Mouse (Mus musculus) hindbrain, embryonic 13.5 days (tissue): ENCODE measurements around the gene Tysnd1. TPM values are rescaled to one million over a fixed set of nuclear protein-coding genes. Genes with fewer than 3 reads are reported as not detected.

ENCODE experiments used
- ATAC-seq: fragments of 200-750 bp; cut with Nextera tagmentation; 2 replicates; pipeline ENCODE4 v1.8.0; 2017; ENCODE audit warnings: moderate TSS enrichment; ENCODE audit not compliant: low FRiP score
- H3K27ac ChIP-seq: fragments of 300-500 bp; sonication (generic); 2 replicates; pipeline ENCODE4 v1.5.1; 2015; ENCODE audit warnings: inconsistent platforms, mild to moderate bottlenecking, moderate library complexity
- H3K27me3 ChIP-seq: fragments of 300-500 bp; sonication (generic); 2 replicates; pipeline ENCODE4 v1.6.1; 2015; ENCODE audit warnings: mild to moderate bottlenecking, inconsistent platforms
- H3K36me3 ChIP-seq: fragments of 300-500 bp; sonication (generic); 2 replicates; pipeline ENCODE4 v1.6.1; 2015; ENCODE audit warnings: mild to moderate bottlenecking, inconsistent platforms
- H3K4me1 ChIP-seq: fragments of 300-500 bp; sonication (generic); replicated peaks from 2 replicates; pipeline ENCODE4 v1.6.1; 2015; ENCODE audit warnings: inconsistent platforms
- H3K4me2 ChIP-seq: fragments of 300-500 bp; sonication (generic); 2 replicates; pipeline ENCODE4 v1.6.1; 2015; ENCODE audit warnings: inconsistent platforms, mild to moderate bottlenecking, moderate library complexity
- H3K4me3 ChIP-seq: fragments of 300-500 bp; sonication (generic); 2 replicates; pipeline ENCODE4 v1.5.1; 2015; ENCODE audit warnings: mild to moderate bottlenecking, inconsistent platforms
- H3K9ac ChIP-seq: fragments of 300-500 bp; sonication (generic); 2 replicates; pipeline ENCODE4 v1.6.1; 2015; ENCODE audit warnings: mild to moderate bottlenecking, inconsistent platforms
- H3K9me3 ChIP-seq: fragments of 300-500 bp; sonication (generic); 2 replicates; pipeline ENCODE4 v1.6.1; 2016; ENCODE audit warnings: inconsistent platforms
- WGBS: fragments of 180-500 bp; shearing (Covaris S2); methylation state at CpG from one replicate; pipeline ENCODE4 v1.1.7; 2015; 5-methylcytosine and 5-hydroxymethylcytosine counted together
- polyA plus RNA-seq: library from polyadenylated mRNA; unstranded; fragments of >200 nt; fragmentation: Nextera tagmentation; extraction: Ambion mirVana; gene quantifications from 2 replicates; pipeline ENCODE4 v1.2.1, GENCODE M21; 2015

Gene Tysnd1
- 18.2 and 24.7 TPM in 2 replicates for polyA plus RNA-seq

DNA sequence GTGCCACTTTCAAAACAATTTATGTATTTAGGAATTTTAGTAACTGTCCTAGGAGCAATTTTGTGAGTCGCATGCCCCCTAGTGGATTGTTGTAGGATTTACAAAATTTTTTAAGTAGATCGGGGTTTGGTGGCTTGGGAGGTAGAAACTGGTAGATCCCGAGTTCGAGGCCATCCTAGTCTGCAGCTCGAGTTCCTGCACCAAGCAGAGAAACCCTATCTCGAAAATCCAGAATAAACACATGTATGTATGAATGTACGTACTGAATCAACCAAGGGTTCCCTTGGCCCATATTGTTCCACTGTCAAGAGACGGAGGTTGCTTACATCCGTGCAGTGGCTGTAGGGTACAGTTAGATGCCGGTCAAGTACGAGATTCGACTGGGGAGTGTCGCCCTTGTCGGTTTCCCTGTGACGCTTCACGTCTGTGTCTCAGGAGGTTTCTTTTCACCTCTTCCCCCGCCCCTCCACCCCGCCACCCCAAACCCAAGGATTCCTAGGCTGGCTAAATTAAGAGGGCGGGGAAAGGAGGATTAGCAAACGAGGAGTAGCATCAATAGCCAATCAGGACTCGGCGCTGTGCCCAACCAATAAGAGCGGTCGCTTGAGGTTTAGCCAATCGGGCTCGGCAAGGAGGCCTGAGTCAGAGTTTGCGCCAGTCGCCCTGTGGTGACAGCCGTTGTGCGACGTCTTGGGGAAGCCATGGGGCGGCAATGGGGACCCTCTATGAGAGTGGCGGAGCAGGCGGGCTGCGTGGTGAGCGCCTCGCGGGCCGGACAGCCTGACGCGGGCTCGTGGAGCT lies at the start of gene Tysnd1:
Tysnd1 (plus strand) TSS at position 645 of the 801 bp plus-strand sequence.
- peaks cover 43% of the 10 kb centered on the region for H3K36me3 ChIP-seq
- WGBS: under 1% methylated on average over 42 of the region's 42 CpGs
- peak within 1 kb of the TSS; percentile 80 for H3K27ac ChIP-seq
- H3K4me3 ChIP-seq: peak within 1 kb of the TSS; percentile 87
- ATAC-seq: peak; percentile 98
- H3K4me2 ChIP-seq: peak within 1 kb of the TSS; percentile 99
- H3K4me1 ChIP-seq: peaks cover 32% of the 10 kb centered on the region
- H3K27me3 ChIP-seq: no peaks in the 10 kb centered on the region
- H3K9me3 ChIP-seq: no peaks in the 10 kb centered on the region
- peak within 1 kb of the TSS; percentile 86 for H3K9ac ChIP-seq

DNA sequence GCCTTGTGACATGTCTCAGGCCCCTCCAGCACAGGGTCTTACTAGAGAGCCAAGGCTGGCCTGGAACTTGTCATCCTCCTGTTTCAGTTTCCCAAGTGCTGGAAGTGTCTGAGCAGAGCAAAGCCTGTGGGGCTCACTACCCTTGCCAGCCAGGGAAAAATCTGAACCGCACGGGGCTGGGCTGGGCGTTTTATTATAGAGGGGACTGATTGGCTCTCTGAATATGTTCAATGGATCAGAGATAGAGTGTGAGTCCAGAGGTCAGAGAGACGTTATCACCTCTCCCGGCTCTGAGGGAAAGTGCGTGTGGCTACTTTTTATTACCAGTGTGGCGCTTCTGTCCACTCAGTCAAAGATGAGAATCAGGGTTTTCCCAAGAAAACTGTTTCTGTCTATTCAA lies 48.8 kb upstream of the Tysnd1 start:
- 76% methylated on average over 7 of the region's 7 CpGs for WGBS
- ATAC-seq: no peak

DNA sequence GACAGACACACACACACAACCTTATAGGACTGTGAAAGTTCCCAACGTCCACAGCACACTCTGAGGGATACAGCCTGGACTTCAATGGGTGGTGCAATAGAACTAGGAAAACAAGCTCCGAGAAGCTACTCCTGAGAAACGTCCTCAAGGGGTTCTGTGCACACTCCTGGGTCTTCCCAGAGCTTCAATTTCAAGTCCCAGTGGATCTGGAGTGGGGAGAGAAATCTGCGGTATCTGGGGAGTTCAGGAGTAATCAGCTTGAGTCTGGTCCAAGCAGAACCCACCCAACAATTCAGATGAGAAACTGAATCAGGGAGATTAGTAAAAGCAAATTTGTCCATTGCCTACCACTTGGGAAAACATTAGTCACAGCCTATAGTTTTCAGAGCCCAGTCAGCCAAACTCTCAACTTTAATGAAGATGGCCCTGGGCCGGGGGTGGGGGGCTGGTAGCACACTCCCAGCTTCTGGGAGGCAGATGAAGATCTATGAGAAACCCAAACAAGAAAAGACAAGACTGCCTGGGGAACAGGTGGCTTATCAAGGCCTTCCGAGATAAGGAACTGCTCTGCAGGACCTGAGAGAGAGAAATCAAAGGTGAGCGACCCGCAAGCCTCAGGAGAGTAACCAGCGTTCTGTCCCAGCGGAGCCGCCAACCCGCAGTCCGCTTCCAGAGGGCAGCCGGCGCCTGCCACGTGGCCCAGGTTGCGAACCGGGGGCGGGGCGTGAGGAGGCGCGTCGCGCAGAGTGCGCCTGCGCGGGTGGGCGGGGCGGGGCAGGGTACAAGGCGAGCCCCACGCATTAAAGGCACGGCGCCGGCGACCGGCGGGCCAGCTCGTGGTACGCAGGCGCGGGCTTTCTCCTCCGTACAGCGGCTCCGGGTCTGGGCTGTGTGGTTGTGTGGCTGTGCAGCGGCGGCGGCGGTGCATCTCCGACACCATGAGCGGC lies 47.3 kb upstream of the Tysnd1 start, which contains the start of gene Ppa1:
Ppa1 (plus strand) TSS at position 763 of the 947 bp plus-strand sequence.
- WGBS: 4% methylated on average over 41 of the region's 50 CpGs
- Histone ChIP-seq H3K9me3 (no peaks in the 10 kb centered on the region), H3K27ac (peak within 1 kb of the TSS; percentile 89), H3K9ac (peak within 1 kb of the TSS; percentile 91), H3K4me2 (peak within 1 kb of the TSS; percentile 93), H3K4me1 (peaks cover 18% of the 10 kb centered on the region), H3K4me3 (peak within 1 kb of the TSS; percentile 79), H3K27me3 (no peaks in the 10 kb centered on the region), H3K36me3 (peaks cover 8% of the 10 kb centered on the region)
- peak; percentile 99 for ATAC-seq

More for the DNA sequence above, 48.8 kb upstream of the Tysnd1 start:
- Histone ChIP-seq H3K36me3 (no peaks in the 10 kb centered on the region; the same call in 1 of the 2 replicates), H3K9me3 (no peaks in the 10 kb centered on the region), H3K4me2 (no peak overlapping the region), H3K27ac (no peak overlapping the region), H3K9ac (no peak overlapping the region), H3K27me3 (no peaks in the 10 kb centered on the region), H3K4me1 (peaks cover 18% of the 10 kb centered on the region), H3K4me3 (no peak overlapping the region)

DNA sequence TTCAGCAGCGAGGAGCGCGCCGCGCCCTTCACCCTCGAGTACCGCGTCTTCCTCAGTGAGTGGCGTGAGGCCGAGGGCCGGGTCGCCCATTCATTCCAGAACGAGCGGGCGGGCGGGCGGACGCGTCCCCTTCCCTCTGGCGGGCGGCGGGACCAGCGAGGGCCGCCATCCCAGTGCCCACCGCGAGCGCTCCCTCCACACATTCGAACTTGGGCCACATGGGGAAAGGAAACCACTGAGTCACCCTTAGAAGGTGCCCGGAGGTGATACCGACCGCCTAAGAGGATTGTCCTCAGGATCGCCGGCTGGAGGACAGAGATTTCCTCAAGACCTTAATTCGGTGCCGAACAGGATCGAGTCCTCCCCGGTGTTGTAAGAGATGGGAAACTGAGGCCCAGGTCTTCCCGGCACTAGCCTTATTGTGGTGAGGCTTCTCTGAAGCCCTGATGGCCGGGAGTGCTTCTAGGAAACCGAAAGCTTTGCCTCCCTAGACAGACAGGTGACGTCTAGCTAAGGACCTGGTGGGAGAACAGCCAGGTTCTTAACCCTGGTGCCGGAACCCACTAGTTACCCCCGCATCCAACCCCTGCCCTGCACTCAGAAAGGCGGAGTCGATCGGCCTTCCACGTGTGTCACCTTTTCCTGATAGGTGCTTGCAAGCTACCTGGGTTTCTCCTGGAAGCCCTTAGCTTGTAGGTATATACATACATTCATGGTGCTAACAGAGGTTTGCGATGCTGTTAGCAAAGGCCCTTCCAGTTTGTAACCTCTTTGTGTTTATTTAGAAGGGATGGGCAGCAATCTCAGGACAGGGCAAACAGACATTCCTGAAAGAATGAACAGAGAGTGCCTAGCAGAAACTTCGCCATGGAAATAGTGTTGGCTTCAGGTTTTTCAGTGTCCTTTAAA lies 46.3 kb upstream of the Tysnd1 start:
- WGBS: 2% methylated on average over 48 of the region's 49 CpGs
- no peaks in the 10 kb centered on the region for H3K27me3 ChIP-seq
- peak overlapping the region; percentile 79 for H3K4me3 ChIP-seq
- H3K9ac ChIP-seq: peak overlapping the region; percentile 91
- H3K36me3 ChIP-seq: peaks cover 16% of the 10 kb centered on the region
- H3K9me3 ChIP-seq: no peaks in the 10 kb centered on the region
- peak overlapping the region; percentile 93 for H3K4me2 ChIP-seq
- peaks cover 18% of the 10 kb centered on the region for H3K4me1 ChIP-seq
- ATAC-seq: peak; percentile 72
- H3K27ac ChIP-seq: peak overlapping the region; percentile 89

DNA sequence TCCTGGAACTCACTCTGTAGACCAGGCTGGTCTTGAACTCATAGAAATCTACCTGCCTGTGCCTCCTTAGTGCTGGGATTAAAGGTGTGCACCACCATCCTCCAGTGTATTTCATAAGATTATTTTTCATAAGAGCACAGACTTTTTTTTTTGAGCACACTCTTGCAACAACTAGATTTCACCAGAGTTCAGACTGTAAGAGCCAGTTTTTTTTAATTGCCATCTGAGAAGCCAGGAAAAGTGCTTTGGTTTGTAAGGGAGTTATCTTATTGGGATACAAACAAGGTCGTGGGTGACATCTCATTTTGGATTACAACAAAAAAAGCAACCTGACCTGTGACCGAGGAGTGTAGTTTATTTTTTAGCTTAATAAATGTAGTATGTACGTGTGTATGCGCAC lies 41.2 kb upstream of the Tysnd1 start:
- ATAC-seq: no peak
- Histone ChIP-seq H3K4me2 (no peak overlapping the region), H3K4me3 (no peak overlapping the region), H3K9me3 (no peaks in the 10 kb centered on the region), H3K36me3 (peaks cover 29% of the 10 kb centered on the region), H3K27me3 (no peaks in the 10 kb centered on the region), H3K4me1 (peaks cover 10% of the 10 kb centered on the region), H3K27ac (no peak overlapping the region), H3K9ac (no peak overlapping the region)
- 96% methylated on average over 4 of the region's 4 CpGs for WGBS

DNA sequence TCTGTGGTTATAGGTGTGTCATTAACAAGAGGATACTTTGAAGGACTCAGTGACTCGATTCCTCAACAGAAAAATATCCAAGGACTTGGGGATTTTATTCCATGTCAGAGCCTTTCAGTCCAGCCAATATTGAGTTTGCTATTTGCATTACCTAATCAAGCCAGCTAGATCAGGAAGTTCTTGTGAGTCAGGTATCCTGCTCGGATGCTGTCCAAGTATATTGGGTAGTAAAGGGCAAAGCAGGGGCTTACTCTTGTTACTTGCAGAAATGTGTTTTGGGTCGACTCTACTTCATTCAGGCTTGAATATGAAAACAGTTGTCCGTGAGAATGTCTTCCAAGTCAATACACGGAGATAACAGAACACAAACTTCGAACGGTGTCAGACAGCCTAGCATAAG lies 40.6 kb upstream of the Tysnd1 start:
- Histone ChIP-seq H3K4me3 (no peak overlapping the region), H3K27me3 (no peaks in the 10 kb centered on the region), H3K9me3 (no peaks in the 10 kb centered on the region), H3K4me1 (peaks cover 5% of the 10 kb centered on the region), H3K9ac (no peak overlapping the region), H3K27ac (no peak overlapping the region), H3K4me2 (no peak overlapping the region), H3K36me3 (peaks cover 34% of the 10 kb centered on the region)
- 94% methylated on average over 7 of the region's 7 CpGs for WGBS
- ATAC-seq: no peak

DNA sequence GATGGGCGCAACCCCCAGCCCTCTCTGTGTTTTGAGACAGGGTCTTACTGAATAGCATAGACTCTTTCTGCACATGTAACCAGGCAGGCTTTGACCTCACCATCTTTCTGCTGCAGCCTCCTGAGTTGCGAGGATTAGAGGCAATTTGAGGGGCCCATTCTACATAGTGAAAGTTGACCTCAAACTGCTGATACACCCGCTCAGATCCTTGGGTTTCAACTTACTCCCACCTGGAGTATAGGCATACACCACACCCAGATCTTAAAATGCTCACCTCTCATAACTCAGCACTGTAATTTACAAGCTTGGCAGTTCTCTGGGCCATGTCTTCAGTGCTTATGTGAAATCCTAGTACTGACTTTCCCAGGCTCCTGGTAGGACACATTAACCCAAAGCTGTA lies 40.1 kb upstream of the Tysnd1 start:
- WGBS: 90% methylated on average over 3 of the region's 3 CpGs
- no peak overlapping the region for H3K27ac ChIP-seq
- peaks cover 39% of the 10 kb centered on the region for H3K36me3 ChIP-seq
- no peaks in the 10 kb centered on the region for H3K27me3 ChIP-seq
- peaks cover 5% of the 10 kb centered on the region for H3K4me1 ChIP-seq
- no peak for ATAC-seq
- H3K4me2 ChIP-seq: no peak overlapping the region
- no peaks in the 10 kb centered on the region for H3K9me3 ChIP-seq
- no peak overlapping the region for H3K4me3 ChIP-seq
- H3K9ac ChIP-seq: no peak overlapping the region

DNA sequence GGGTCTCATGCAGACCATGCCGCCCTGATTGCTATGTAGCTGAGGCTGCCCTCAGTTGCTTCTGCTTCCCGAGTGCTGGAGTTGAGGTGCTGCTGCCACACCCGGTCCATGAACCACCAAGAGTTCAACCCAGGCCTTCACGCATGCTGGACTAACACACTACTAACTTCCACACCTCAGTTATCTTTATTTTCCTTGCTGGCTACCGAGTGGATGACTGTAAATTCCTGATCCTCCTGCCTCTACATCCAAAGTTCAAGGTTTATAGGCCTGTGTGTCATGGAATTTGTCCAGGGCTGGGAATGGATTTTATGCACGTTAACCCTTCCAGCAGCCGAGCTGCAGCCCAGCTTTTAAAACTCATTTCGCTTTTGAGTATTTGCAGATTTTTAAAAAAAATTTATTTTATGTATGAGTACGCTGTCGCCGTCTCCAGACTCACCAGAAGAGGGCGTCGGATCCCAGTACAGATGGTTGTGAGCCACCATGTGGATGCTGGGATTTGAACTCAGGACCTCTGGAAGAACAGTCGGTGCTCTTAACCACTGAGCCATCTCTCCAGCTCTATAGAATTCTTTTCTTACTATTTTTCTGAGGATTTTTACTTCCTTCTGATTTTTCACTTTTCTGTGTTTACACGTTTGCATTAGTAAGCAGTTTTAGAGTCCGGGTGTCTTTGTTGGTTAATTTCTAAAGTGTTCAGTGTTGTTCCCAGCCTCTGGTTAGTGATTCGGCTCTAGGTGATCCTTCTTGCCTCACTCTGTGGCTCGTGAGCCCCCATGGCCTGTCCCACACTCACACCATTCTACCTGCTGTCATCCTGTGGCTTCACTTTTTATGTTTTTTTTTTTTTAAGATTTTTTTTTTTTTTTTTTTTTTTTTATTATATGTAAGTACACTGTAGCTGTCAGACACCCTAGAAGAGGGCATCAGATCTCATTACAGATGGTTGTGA lies 38.1 kb upstream of the Tysnd1 start:
- no peak for ATAC-seq
- H3K36me3 ChIP-seq: peaks cover 54% of the 10 kb centered on the region

DNA sequence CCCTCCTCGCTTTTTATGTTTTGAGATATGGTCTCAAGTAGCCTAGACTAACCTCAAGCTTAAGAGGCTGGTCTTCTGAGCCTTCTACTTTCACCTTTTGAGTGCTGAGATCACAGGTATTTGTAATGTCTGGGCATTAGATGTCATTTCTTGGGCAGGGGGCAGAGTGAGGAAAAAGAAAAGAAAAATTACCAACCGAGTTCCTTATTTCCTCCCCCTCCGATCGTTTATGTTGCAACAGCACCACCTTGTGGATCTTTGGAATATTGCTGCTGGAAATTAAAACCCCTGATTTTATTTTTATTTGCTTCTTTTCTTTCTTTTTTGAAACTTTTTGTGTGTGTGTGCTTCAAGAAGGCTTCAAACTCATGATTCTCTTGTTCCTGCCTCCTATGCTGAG lies 37.3 kb upstream of the Tysnd1 start:
- Histone ChIP-seq H3K27me3 (no peaks in the 10 kb centered on the region), H3K4me2 (no peak overlapping the region), H3K36me3 (peaks cover 55% of the 10 kb centered on the region), H3K27ac (no peak overlapping the region), H3K4me1 (peaks cover 6% of the 10 kb centered on the region; the same call in 1 of the 2 replicates), H3K9ac (no peak overlapping the region), H3K9me3 (no peaks in the 10 kb centered on the region), H3K4me3 (no peak overlapping the region)
- 28% methylated on average over 4 of the region's 4 CpGs for WGBS
- ATAC-seq: no peak

More for the DNA sequence above, 38.1 kb upstream of the Tysnd1 start:
- WGBS: 93% methylated on average over 18 of the region's 18 CpGs
- no peak overlapping the region for H3K4me3 ChIP-seq
- no peak overlapping the region for H3K4me2 ChIP-seq
- no peaks in the 10 kb centered on the region for H3K9me3 ChIP-seq
- no peaks in the 10 kb centered on the region for H3K27me3 ChIP-seq
- H3K9ac ChIP-seq: no peak overlapping the region
- H3K27ac ChIP-seq: no peak overlapping the region
- H3K4me1 ChIP-seq: 0 out of 2 replicates have a peak, but pooled peaks cover under 1% of the 10 kb centered on the region

DNA sequence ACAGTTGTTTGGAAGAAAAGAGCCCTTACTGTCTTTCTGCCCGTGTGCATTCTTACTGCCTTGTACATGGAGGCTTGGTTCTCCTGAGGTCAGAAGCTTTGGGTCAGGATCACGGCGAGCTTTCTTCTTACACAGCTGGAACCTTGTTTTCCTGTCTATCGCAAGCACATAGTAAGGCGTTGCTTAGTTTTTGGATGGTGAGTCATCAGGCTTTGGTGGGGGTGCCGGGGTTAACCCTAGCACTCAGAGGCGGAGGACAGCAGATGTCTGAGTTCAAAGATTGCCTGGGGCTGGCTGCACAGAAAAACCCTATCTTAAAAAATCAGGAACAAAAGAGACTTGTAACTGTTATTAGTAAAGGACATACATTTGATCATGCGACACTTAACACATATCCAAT lies 33.4 kb upstream of the Tysnd1 start:
- WGBS: 79% methylated on average over 8 of the region's 8 CpGs
- no peak overlapping the region for H3K4me2 ChIP-seq
- no peak for ATAC-seq
- H3K27me3 ChIP-seq: no peaks in the 10 kb centered on the region
- no peak overlapping the region for H3K4me3 ChIP-seq
- no peaks in the 10 kb centered on the region for H3K9me3 ChIP-seq
- peaks cover 6% of the 10 kb centered on the region; the same call in 1 of the 2 replicates for H3K4me1 ChIP-seq
- H3K36me3 ChIP-seq: peaks cover 64% of the 10 kb centered on the region
- no peak overlapping the region for H3K27ac ChIP-seq
- no peak overlapping the region for H3K9ac ChIP-seq
